Mouse (Mus musculus): ENCODE data around the gene OR5BS1P. TPM values are rescaled to one million over a fixed set of nuclear protein-coding genes. Genes with fewer than 3 reads are reported as not detected.
"Not testable (repeated sequence)": the region's sequence is repeated elsewhere in the genome, so short reads cannot be mapped to it uniquely, and the experiment has no call there.

Gene OR5BS1P
- polyA plus RNA-seq, 1 experiment from 2014 or later = not detected

- Histone ChIP-seq H3K4me2 (ENCODE audit: low read length) (no peak overlapping the region), H3K36me3 (ENCODE audit: control insufficient read depth, insufficient read depth, low read length) (no peaks in the 10 kb centered on the region), H3K9me3 (replicated peaks; ENCODE audit: control insufficient read depth, low read length, poor library complexity, severe bottlenecking) (no peaks in the 10 kb centered on the region), H3K27me3 (ENCODE audit: control insufficient read depth, insufficient read depth, low read depth, low read length) (no peaks in the 10 kb centered on the region), H3K27ac (ENCODE audit: low read length) (no peak overlapping the region), H3K9ac (ENCODE audit: low read depth, low read length) (no peak overlapping the region), H3K4me1 (ENCODE audit: control insufficient read depth, insufficient read depth, low read length) (0 out of 2 replicates have a peak, but pooled peaks cover 2% of the 10 kb centered on the region), H3K4me3 (ENCODE audit: low read depth, low read length) (no peak overlapping the region)
- no peak for ATAC-seq
- 43% methylated on average over 13 of the region's 13 CpGs for WGBS
Measured at GRCm38 (mm10) chr15:98511386-98511928, 41.8 kb downstream of the OR5BS1P start.

- 0 out of 2 replicates have a peak, but pooled peaks cover 2% of the 10 kb centered on the region for H3K4me1 ChIP-seq (ENCODE audit: control insufficient read depth, insufficient read depth, low read length)
- H3K9me3 ChIP-seq (replicated peaks; ENCODE audit: control insufficient read depth, low read length, poor library complexity, severe bottlenecking) = no peaks in the 10 kb centered on the region
- H3K4me2 ChIP-seq (ENCODE audit: low read length) = no peak overlapping the region
- H3K9ac ChIP-seq (ENCODE audit: low read depth, low read length) = no peak overlapping the region
- no peaks in the 10 kb centered on the region for H3K36me3 ChIP-seq (ENCODE audit: control insufficient read depth, insufficient read depth, low read length)
- no peak overlapping the region for H3K4me3 ChIP-seq (ENCODE audit: low read depth, low read length)
- no peak for ATAC-seq
- 48% methylated on average over 8 of the region's 8 CpGs for WGBS
- H3K27me3 ChIP-seq (ENCODE audit: control insufficient read depth, insufficient read depth, low read depth, low read length) = no peaks in the 10 kb centered on the region
- no peak overlapping the region for H3K27ac ChIP-seq (ENCODE audit: low read length)
Measured at GRCm38 (mm10) chr15:98512232-98512631, 42.5 kb downstream of the OR5BS1P start.

GRCm38 (mm10) chr15:98512799-98513321 lies 43.2 kb downstream of the OR5BS1P start:
- Histone ChIP-seq H3K27ac (ENCODE audit: low read length) (no peak overlapping the region), H3K36me3 (ENCODE audit: control insufficient read depth, insufficient read depth, low read length) (peaks cover 3% of the 10 kb centered on the region; the same call in 1 of the 2 replicates), H3K9ac (ENCODE audit: low read depth, low read length) (no peak overlapping the region), H3K4me3 (ENCODE audit: low read depth, low read length) (no peak overlapping the region), H3K4me1 (ENCODE audit: control insufficient read depth, insufficient read depth, low read length) (0 out of 2 replicates have a peak, but pooled peaks cover 2% of the 10 kb centered on the region), H3K9me3 (replicated peaks; ENCODE audit: control insufficient read depth, low read length, poor library complexity, severe bottlenecking) (no peaks in the 10 kb centered on the region), H3K4me2 (ENCODE audit: low read length) (no peak overlapping the region), H3K27me3 (ENCODE audit: control insufficient read depth, insufficient read depth, low read depth, low read length) (no peaks in the 10 kb centered on the region)
- 58% methylated on average over 17 of the region's 17 CpGs for WGBS
- ATAC-seq = no peak

GRCm38 (mm10) chr15:98513676-98514075 lies 44.0 kb downstream of the OR5BS1P start:
- not testable (repeated sequence) for H3K9me3 ChIP-seq (replicated peaks; ENCODE audit: control insufficient read depth, low read length, poor library complexity, severe bottlenecking); H3K4me3 ChIP-seq (ENCODE audit: low read depth, low read length); H3K27ac ChIP-seq (ENCODE audit: low read length); H3K9ac ChIP-seq (ENCODE audit: low read depth, low read length); H3K36me3 ChIP-seq (ENCODE audit: control insufficient read depth, insufficient read depth, low read length); H3K27me3 ChIP-seq (ENCODE audit: control insufficient read depth, insufficient read depth, low read depth, low read length); ATAC-seq; H3K4me1 ChIP-seq (ENCODE audit: control insufficient read depth, insufficient read depth, low read length); H3K4me2 ChIP-seq (ENCODE audit: low read length)
- 86% methylated on average over 3 of the region's 3 CpGs for WGBS

- no peak for ATAC-seq
- WGBS = 87% methylated on average over 8 of the region's 8 CpGs
- no peaks in the 10 kb centered on the region for H3K9me3 ChIP-seq (replicated peaks; ENCODE audit: control insufficient read depth, low read length, poor library complexity, severe bottlenecking)
Measured at GRCm38 (mm10) chr15:98514146-98514545, 44.5 kb downstream of the OR5BS1P start.

GRCm38 (mm10) chr15:98514845-98515244 lies 45.1 kb downstream of the OR5BS1P start:
- 86% methylated on average over 2 of the region's 2 CpGs for WGBS
- H3K4me1 ChIP-seq (ENCODE audit: control insufficient read depth, insufficient read depth, low read length); ATAC-seq; H3K9me3 ChIP-seq (replicated peaks; ENCODE audit: control insufficient read depth, low read length, poor library complexity, severe bottlenecking); H3K4me2 ChIP-seq (ENCODE audit: low read length); H3K27ac ChIP-seq (ENCODE audit: low read length); H3K4me3 ChIP-seq (ENCODE audit: low read depth, low read length); H3K9ac ChIP-seq (ENCODE audit: low read depth, low read length); H3K27me3 ChIP-seq (ENCODE audit: control insufficient read depth, insufficient read depth, low read depth, low read length): not testable (repeated sequence)
- H3K36me3 ChIP-seq (ENCODE audit: control insufficient read depth, insufficient read depth, low read length) = peaks cover 13% of the 10 kb centered on the region

More at GRCm38 (mm10) chr15:98514146-98514545, 44.5 kb downstream of the OR5BS1P start:
- 0 out of 2 replicates have a peak, but pooled peaks cover 2% of the 10 kb centered on the region for H3K4me1 ChIP-seq (ENCODE audit: control insufficient read depth, insufficient read depth, low read length)
- no peak overlapping the region for H3K27ac ChIP-seq (ENCODE audit: low read length)
- H3K4me3 ChIP-seq (ENCODE audit: low read depth, low read length) = no peak overlapping the region
- no peak overlapping the region for H3K4me2 ChIP-seq (ENCODE audit: low read length)
- H3K36me3 ChIP-seq (ENCODE audit: control insufficient read depth, insufficient read depth, low read length) = peaks cover 9% of the 10 kb centered on the region
- no peak overlapping the region for H3K9ac ChIP-seq (ENCODE audit: low read depth, low read length)
- H3K27me3 ChIP-seq (ENCODE audit: control insufficient read depth, insufficient read depth, low read depth, low read length) = no peaks in the 10 kb centered on the region

- no peak overlapping the region for H3K4me2 ChIP-seq (ENCODE audit: low read length)
Measured at GRCm38 (mm10) chr15:98517380-98518355, 48.0 kb downstream of the OR5BS1P start.

GRCm38 (mm10) chr15:98521245-98521644 lies 51.5 kb downstream of the OR5BS1P start:
- H3K4me1 ChIP-seq (ENCODE audit: control insufficient read depth, insufficient read depth, low read length) = no peaks in the 10 kb centered on the region
- H3K27ac ChIP-seq (ENCODE audit: low read length) = no peak overlapping the region
- no peak overlapping the region for H3K4me2 ChIP-seq (ENCODE audit: low read length)
- no peaks in the 10 kb centered on the region for H3K27me3 ChIP-seq (ENCODE audit: control insufficient read depth, insufficient read depth, low read depth, low read length)
- H3K36me3 ChIP-seq (ENCODE audit: control insufficient read depth, insufficient read depth, low read length) = peaks cover 45% of the 10 kb centered on the region
- ATAC-seq = no peak
- WGBS = 94% methylated on average over 3 of the region's 3 CpGs
- H3K9me3 ChIP-seq (replicated peaks; ENCODE audit: control insufficient read depth, low read length, poor library complexity, severe bottlenecking) = no peaks in the 10 kb centered on the region
- no peak overlapping the region for H3K4me3 ChIP-seq (ENCODE audit: low read depth, low read length)
- no peak overlapping the region for H3K9ac ChIP-seq (ENCODE audit: low read depth, low read length)

More at GRCm38 (mm10) chr15:98517380-98518355, 48.0 kb downstream of the OR5BS1P start:
- H3K27ac ChIP-seq (ENCODE audit: low read length) = no peak overlapping the region
- peaks cover 30% of the 10 kb centered on the region for H3K36me3 ChIP-seq (ENCODE audit: control insufficient read depth, insufficient read depth, low read length)
- WGBS = 67% methylated on average over 16 of the region's 16 CpGs
- H3K9ac ChIP-seq (ENCODE audit: low read depth, low read length) = no peak overlapping the region
- H3K4me3 ChIP-seq (ENCODE audit: low read depth, low read length) = no peak overlapping the region
- ATAC-seq = no peak
- H3K9me3 ChIP-seq (replicated peaks; ENCODE audit: control insufficient read depth, low read length, poor library complexity, severe bottlenecking) = no peaks in the 10 kb centered on the region
- H3K27me3 ChIP-seq (ENCODE audit: control insufficient read depth, insufficient read depth, low read depth, low read length) = no peaks in the 10 kb centered on the region
- no peaks in the 10 kb centered on the region for H3K4me1 ChIP-seq (ENCODE audit: control insufficient read depth, insufficient read depth, low read length)
